Mouse (Mus musculus): ENCODE data around the gene Gm28845. TPM values are rescaled to one million over a fixed set of nuclear protein-coding genes. Genes with fewer than 3 reads are reported as not detected.

The Gm28845 gene
- 0.22 and 0.39 TPM in 2 replicates for polyA plus RNA-seq (2012; rRNA removed)

DNA sequence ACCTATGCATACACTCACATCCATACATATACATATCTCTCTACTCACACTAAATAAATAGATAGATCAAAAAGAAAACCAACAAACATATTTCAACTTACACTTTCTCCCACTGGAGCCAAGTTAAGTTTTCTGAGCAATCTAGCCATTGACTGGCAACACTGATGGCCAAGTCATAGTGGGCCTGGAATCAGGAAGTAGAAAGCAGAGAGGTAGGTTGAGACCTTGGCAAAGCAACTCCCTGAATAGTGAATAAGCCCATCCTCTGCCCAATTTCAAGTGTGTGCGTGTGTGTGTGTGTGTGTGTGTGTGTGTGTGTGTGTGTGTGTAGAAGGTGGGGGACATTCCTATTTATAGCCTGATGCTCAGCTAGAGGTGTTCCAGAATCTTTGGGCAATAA is at the start of gene Gm28845:
TSS of gene Gm28845 (minus strand) at position 121 of the 400 bp plus-strand sequence.

DNA sequence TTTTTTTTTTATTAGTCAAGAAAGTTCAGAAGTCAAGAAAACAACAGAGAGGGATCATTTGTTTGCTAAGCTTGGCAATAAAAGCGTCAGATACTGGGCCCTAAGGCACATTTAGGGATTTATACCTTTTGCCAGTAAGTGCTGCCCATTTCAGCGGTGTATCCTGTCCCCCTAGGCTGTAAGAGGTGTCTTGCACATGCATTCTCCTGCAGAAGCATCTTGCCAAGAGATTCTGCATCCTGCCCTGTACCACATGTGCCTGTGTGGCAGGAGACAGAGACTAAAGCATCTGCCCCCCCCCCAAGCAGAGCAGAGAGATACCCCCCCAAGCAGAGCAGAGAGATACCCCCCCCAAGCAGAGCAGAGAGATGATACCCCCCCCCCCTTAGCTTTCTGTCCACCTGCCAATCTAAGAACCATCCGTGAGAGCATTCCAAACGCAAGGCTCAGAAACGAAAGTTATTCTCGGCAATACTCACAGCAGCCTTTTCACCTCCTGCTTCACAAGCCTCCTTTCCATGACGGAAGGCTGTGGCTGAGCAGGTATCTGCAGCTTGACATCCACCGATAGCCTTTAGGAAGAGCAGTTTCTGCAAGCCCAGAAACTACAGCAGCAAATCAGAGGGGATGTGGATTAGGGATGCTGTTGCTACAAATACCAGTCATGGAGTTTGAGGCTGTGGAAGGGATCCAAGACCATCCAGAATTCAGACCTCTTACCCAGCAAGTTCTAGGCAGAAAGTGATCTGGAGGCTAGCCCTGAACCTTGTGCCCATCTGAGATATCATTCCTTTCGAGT is 3.4 kb upstream of the Gm28845 start, which contains the start of gene D630023F18Rik:
TSS of gene D630023F18Rik (minus strand) at position 641 of the 799 bp plus-strand sequence.

GRCm38 (mm10) chr1:65103273-65103672 is 16.1 kb downstream of the Gm28845 start, which contains the start of gene Cryga:
Gene Cryga, minus strand, starts transcription at chr1:65103373.

GRCm38 (mm10) chr1:65082188-65082587 is 37.2 kb downstream of the Gm28845 start, which contains the start of gene Crygb:
Gene Crygb, minus strand, starts transcription at chr1:65082288.

DNA sequence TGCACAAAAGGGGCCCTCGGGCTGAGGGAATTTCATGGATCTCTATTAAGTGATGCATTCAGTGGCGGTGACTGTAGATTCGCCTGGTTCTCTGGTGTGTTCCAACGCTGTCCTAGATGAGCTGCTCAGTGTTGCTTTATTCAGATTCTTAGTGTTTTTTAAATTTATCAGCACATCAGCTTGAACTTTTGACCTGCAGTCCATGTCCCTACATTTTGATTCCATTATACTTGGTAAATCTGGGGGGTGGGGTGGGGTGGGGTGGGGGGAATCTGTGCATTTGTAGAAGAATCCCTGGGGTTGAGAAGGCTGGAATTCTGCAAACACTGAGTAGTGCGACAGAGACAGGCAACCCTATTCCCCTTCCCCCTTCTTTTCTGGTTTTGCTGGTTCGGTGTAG is 45.8 kb downstream of the Gm28845 start, which contains the start of gene Crygc:
TSS of gene Crygc (minus strand) at position 101 of the 400 bp plus-strand sequence.

DNA sequence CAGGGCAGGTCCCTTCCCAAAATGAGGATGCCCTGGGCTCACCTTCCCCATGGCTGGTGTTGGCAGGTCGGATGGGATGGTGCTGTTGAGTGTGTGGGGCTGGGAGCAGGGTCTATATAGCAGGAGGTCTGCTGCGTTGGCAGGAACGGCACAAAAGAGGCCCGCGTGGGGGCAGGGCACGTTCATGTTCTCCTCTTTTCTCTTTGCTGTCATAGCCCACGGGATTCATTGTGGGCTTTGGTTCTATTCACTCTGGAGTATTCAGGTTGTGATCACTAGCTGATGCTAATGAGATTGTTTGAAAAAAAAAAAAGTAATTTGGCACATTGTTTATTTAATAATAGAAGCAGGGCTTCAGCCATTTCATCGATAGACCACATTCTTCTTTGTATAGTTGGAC is 56.0 kb downstream of the Gm28845 start, which contains the start of gene Crygd:
TSS of gene Crygd (minus strand) at position 101 of the 400 bp plus-strand sequence.

DNA sequence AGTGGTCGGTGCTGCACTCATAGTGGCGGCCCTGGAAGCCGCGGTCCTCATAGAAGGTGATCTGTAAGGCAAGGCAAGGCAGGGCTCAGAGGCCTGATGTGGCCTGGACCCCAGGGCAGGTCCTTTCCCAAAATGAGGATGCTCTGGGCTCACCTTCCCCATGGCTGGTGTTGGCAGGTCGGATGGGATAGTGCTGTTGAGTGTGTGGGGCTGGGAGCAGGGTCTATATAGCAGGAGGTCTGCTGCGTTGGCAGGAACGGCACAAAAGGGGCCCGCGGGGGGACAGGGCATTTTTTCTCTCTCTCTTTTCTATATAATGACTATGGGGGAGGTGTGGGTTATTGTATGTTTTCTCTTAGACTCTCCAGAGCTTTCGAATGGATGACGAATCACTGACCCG is 68.4 kb downstream of the Gm28845 start, which contains the start of gene Cryge:
TSS of gene Cryge (minus strand) at position 198 of the 400 bp plus-strand sequence.

Other genes with a start within 250 kb of the Gm28845 start
- 5.9 and 6.2 TPM in 2 replicates for gene Plekhm3, start 162.7 kb downstream of the Gm28845 start, polyA plus RNA-seq (2012; rRNA removed)
- gene Akr1cl, start 86.8 kb downstream of the Gm28845 start, polyA plus RNA-seq (2012; rRNA removed): 0.04 TPM in 1 of 2 replicates, not detected in the other
- not detected in 2 replicates for gene Cryge, start 68.4 kb downstream of the Gm28845 start, polyA plus RNA-seq (2012; rRNA removed)
- gene Crygd, start 56.1 kb downstream of the Gm28845 start, polyA plus RNA-seq (2012; rRNA removed): not detected in 2 replicates
- 0.13 TPM in 1 of 2 replicates, not detected in the other for gene Crygc, start 45.9 kb downstream of the Gm28845 start, polyA plus RNA-seq (2012; rRNA removed)
- 0.09 TPM in 1 of 2 replicates, not detected in the other for gene Crygb, start 37.3 kb downstream of the Gm28845 start, polyA plus RNA-seq (2012; rRNA removed)
- gene Cryga, start 16.2 kb downstream of the Gm28845 start, polyA plus RNA-seq (2012; rRNA removed): 0.48 and 0.63 TPM in 2 replicates
- gene D630023F18Rik, start 3.7 kb upstream of the Gm28845 start, polyA plus RNA-seq (2012; rRNA removed): 4.6 and 5.1 TPM in 2 replicates
- gene Idh1, start 66.9 kb upstream of the Gm28845 start, polyA plus RNA-seq (2012; rRNA removed): 286 and 293 TPM in 2 replicates
- gene Pikfyve, start 67.1 kb upstream of the Gm28845 start, polyA plus RNA-seq (2012; rRNA removed): 13.0 and 13.1 TPM in 2 replicates
- 1.9 and 2.1 TPM in 2 replicates for gene Pth2r, start 162.5 kb upstream of the Gm28845 start, polyA plus RNA-seq (2012; rRNA removed)

Data from central nervous system, embryonic 18 days (tissue).